Mouse (Mus musculus) right cerebral cortex, postnatal 10 days (tissue): ENCODE measurements around the gene Upk3bl.
A peak's percentile ranks its signal among the peaks of the same experiment; 100 is the strongest.
"Not testable (repeated sequence)": the region's sequence is repeated elsewhere in the genome, so short reads cannot be mapped to it uniquely, and the experiment has no call there.

Source experiments
- DNase-seq, 2 experiments: peaks; one replicate each; pipeline ENCODE4 v3.0.0; 2021; ENCODE audit warnings: low spot score in 2 of 2

Upk3bl gene

DNA sequence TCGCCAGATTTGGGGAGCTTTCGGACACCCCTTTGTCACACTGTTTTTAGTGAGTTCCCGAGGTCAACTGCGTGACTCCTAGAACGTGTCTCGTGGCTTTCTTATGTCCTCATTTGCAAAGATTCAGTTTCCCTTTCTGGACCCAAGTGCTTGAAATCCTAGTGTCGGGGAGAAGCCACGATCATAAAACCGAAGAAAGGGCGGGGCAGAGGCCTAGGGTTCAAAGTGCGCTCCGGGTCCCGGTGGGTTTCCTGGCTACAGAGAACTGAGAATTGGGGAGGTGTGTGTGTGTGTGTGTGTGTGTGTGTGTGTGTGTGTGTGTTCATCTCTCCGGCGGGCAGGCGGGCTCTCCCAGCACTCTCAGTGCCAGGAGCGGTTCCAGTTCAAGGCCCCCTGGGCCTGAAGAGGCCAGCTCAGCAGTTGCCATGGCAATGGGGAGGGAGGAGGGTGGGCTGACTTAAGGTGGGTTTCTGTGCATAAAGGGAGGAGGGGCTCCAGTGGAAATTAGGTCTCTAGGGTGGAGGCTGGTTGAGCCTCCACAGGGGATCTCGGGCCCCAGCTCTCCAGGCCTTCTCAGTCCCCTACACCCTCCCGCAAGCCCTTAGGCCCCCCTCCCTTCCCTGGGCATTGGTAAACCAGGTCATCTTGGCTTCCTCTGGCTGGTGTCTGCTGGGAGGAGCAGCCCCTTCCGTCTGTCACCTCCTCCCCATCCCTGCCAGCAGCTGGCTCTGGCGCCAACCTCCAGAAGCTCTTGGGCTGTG is 30.8 kb downstream of the Upk3bl start:
- DNase-seq = no peak

GRCm38 (mm10) chr5:136086290-136086689 is 32.0 kb downstream of the Upk3bl start:
- no peak for DNase-seq

GRCm38 (mm10) chr5:136088821-136089575 is 34.7 kb downstream of the Upk3bl start:
- DNase-seq = no peak

DNA sequence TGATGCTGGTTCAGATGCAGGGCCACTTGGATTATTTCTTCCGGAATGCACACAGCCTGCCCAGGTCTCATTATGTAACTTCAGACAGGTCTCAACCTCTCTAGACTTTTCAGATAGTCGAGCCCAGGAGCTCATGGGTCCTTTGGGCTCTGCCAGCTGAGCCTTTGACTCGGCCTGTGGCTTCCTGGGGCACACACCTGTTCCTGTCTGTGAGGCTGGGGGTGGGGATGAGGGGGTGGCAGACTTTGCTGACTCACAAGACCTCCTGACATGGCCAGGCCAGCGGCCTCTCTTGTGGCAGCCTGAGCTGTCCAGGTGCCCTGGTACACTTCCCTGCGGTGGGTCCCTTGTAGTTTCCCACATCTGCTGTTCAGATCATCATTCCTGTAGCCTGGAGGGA is 37.6 kb downstream of the Upk3bl start:
- no peak for DNase-seq

- DNase-seq = no peak
Observed at GRCm38 (mm10) chr5:136094249-136095010, 40.1 kb downstream of the Upk3bl start.

DNA sequence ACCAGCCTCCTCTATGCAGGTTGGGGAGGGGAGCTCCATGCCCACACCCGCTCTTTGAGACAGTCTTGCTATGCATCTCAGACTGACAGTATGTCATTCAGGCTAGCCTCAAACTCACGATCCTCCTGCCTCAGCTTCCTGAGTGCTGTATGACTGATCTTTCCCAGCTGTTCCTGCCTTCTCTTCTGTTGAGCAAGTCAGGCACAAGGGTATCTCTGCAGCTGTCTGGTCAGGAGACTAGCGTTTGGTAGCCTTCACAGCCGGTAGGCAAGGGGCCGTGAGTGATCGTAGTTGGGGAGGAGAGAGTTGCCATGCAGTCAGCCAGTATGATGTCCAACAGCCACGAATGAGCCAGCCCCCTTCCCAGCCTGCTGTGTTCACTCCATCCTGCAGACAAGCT is 40.8 kb downstream of the Upk3bl start:
- no peak for DNase-seq

DNA sequence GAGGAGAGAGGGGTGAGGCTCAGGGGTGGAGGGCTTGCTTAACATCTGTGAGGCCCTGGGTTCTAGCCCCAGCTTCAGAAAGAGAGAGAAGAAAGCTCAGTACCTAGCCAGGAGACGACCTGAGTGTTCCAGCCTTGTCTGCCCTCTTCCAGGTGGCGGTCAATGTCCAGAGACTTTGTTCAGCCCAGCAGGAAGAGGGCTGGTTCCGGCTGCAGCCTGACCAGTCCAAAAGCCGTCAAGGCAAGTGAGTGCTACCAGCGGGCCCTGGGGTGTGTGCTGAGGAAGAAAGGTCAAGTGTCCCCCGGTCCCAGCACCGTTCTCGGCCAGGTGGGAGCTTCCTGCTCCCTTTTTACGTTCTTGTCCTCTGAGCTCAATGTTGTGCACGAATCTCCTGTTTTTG is 44.2 kb downstream of the Upk3bl start:
- no peak for DNase-seq

- peak; percentile 86 to 87 for DNase-seq
Observed at GRCm38 (mm10) chr5:136102099-136102820, 48.0 kb downstream of the Upk3bl start.

DNA sequence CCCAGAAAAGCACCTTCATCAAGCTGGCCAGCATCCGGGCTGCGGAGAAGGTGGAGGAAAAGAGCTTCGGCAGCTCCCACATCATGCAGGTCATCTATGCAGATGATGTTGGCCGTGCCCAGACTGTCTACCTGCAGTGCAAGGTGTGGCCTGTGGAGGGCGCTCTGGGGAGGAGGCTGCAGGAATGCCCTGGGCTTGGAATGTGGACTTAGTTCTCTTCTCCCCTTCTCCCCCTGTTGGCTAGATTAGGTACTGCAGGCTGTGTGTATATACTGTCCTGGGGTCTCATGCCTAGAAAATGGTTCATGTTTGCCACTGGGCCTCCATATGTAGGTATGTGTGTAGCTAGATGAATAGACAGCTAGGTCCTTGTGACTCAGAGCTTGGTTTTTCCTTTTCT is 50.2 kb downstream of the Upk3bl start:
- no peak for DNase-seq

DNA sequence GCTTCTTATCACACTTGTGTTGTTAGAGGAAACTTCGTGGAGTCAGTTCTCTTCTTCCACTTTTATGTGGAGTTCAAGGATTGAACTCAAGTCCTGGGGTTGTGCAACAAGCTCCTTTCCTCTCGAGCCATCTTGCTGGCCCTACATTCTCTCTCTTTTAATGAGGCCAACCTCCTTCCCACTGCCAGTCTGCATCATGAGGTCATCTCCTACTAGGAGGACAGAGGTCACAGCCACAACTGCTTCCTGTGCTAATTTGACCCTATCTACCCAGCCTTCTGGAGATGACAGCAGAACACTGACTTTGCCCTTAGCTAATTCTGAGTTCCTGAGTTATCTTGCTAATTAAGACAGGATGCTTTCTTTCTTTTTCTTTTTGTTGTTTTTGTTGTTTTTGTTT is 54.2 kb downstream of the Upk3bl start:
- no peak for DNase-seq

- no peak for DNase-seq
Observed at GRCm38 (mm10) chr5:136109042-136109441, 54.8 kb downstream of the Upk3bl start.

GRCm38 (mm10) chr5:136113546-136113945 is 59.3 kb downstream of the Upk3bl start:
- not testable (repeated sequence) for DNase-seq
